Mouse (Mus musculus) lung, postnatal 0 days (tissue): ENCODE data around the gene BC003965.

Experiments
- CTCF ChIP-seq: IDR thresholded peaks from 2 replicates; pipeline ENCODE4 v1.5.1; 2016; ENCODE audit warnings: antibody characterized with exemption, mild to moderate bottlenecking
- EP300 ChIP-seq: IDR thresholded peaks from 2 replicates; pipeline ENCODE4 v1.6.1; 2016; ENCODE audit warnings: antibody characterized with exemption, mild to moderate bottlenecking, control low read depth

DNA sequence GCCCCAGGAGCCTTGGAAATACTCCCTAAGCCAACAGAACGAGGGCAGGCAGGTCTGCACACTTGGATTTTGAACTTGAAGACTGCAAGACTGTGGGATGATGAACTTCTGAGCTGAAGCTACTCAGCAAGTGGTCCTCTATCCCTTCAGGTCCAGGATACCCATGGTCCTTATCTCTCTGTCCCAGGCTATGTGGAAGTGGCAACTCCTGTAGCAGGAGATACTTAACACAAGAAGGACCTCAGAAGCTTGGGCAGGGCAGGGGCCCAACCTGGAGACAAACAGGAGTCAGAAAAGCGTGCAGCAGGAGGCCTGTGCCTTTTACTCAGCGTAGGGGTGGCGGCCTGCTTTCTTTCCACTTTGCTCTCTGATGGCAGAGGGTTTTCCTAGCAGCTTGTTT, 41.3 kb downstream of the BC003965 start:
- no peak for TF ChIP-seq CTCF
- TF ChIP-seq EP300 = no peak
